Mouse (Mus musculus): ENCODE data around the gene Gramd1c. TPM values are rescaled to one million over a fixed set of nuclear protein-coding genes. Genes with fewer than 3 reads are reported as not detected.

Gene Gramd1c
- polyA plus RNA-seq, 1 experiment from 2014 or later = 6.3 TPM

DNA sequence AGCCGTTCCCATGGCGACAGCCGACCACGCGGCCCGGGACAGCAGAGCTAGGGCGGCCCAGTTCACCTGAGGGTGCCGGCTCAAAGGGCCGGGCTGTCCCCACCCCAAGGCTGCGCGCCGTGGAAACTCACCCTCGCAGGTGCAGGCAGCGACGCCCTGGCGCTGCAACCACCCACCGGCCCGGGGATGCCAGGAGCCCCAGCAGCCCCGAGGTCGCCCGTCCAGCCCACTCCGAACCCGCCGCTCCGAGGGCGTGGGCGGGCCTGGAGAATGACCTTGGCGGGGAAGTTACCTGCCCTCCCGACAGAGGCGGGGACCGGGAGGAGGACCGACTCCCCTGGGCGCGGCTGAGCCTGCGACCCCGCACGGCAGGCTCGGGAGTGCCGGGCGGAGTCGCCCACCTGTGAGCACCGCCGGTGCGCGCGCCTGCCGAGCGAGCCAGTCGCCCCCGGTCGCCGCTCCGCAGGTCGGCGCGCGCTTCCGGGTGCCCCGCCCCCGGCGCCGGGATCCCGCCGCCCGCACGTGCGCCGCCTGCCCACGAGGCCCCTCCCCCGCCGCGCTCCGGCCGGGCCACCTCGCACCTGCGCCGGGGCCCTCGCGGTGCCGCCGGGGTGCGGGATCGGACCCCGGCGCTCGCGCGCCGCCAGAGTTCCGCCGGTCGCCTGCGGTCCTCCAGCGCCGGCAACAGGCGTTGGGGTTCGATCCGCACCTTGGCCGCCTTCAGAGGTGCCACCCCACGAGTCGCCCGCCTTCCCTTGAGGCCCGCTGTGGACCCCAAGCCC, 83.6 kb downstream of the Gramd1c start, which contains the start of gene Zdhhc23:
Gene Zdhhc23 (minus strand): TSS at position 464 of the 782 bp plus-strand sequence.
- peak within 1 kb of the TSS; percentile 100 for H3K4me2 ChIP-seq
- H3K9me3 ChIP-seq (replicated peaks; ENCODE audit: control insufficient read depth, low read length) = no peaks in the 10 kb centered on the region
- H3K9ac ChIP-seq (ENCODE audit: low read depth, low read length) = peak within 1 kb of the TSS; percentile 63
- H3K27ac ChIP-seq (ENCODE audit: low read depth, low read length) = no peak within 1 kb of the TSS
- under 1% methylated on average over 100 of the region's 103 CpGs for WGBS (ENCODE audit: insufficient replicate concordance)
- H3K27me3 ChIP-seq (ENCODE audit: control insufficient read depth, insufficient read depth, low read length) = peaks cover 12% of the 10 kb centered on the region
- peak within 1 kb of the TSS; percentile 76 for H3K4me3 ChIP-seq (ENCODE audit: low read depth, low read length)
- H3K4me1 ChIP-seq (ENCODE audit: control insufficient read depth, insufficient read depth, low read length) = no peaks in the 10 kb centered on the region
- H3K36me3 ChIP-seq (ENCODE audit: control insufficient read depth, insufficient read depth, low read length) = no peaks in the 10 kb centered on the region
- ATAC-seq (replicated peaks; ENCODE audit: insufficient number of reproducible peaks, low FRiP score, low TSS enrichment) = peak; percentile 69

DNA sequence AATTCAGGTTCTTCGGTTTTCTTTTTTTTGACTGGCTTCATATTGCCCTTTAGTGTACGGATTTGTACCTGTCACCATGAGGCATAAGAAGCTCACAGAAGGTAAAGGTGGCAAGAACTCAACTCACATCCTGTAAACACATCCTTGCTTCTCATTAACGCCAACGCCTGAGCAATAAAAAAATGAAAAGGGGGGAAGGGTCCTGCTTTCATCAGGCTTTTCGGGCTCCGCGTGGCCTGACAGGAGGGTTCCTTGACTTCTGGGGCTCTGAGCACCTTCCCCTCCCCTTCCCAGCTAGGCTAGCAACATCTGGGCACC, 84.2 kb downstream of the Gramd1c start:
- 21% methylated on average over 7 of the region's 7 CpGs for WGBS (ENCODE audit: insufficient replicate concordance)
- H3K4me2 ChIP-seq = peak overlapping the region; percentile 100
- no peaks in the 10 kb centered on the region for H3K36me3 ChIP-seq (ENCODE audit: control insufficient read depth, insufficient read depth, low read length)
- H3K9me3 ChIP-seq (replicated peaks; ENCODE audit: control insufficient read depth, low read length) = no peaks in the 10 kb centered on the region
- H3K9ac ChIP-seq (ENCODE audit: low read depth, low read length) = peak overlapping the region; percentile 63; the same call in 1 of the 2 replicates
- ATAC-seq (replicated peaks; ENCODE audit: insufficient number of reproducible peaks, low FRiP score, low TSS enrichment) = no peak
- H3K4me1 ChIP-seq (ENCODE audit: control insufficient read depth, insufficient read depth, low read length) = no peaks in the 10 kb centered on the region
- H3K27ac ChIP-seq (ENCODE audit: low read depth, low read length) = no peak overlapping the region
- H3K27me3 ChIP-seq (ENCODE audit: control insufficient read depth, insufficient read depth, low read length) = peaks cover 12% of the 10 kb centered on the region
- H3K4me3 ChIP-seq (ENCODE audit: low read depth, low read length) = peak overlapping the region; percentile 76

DNA sequence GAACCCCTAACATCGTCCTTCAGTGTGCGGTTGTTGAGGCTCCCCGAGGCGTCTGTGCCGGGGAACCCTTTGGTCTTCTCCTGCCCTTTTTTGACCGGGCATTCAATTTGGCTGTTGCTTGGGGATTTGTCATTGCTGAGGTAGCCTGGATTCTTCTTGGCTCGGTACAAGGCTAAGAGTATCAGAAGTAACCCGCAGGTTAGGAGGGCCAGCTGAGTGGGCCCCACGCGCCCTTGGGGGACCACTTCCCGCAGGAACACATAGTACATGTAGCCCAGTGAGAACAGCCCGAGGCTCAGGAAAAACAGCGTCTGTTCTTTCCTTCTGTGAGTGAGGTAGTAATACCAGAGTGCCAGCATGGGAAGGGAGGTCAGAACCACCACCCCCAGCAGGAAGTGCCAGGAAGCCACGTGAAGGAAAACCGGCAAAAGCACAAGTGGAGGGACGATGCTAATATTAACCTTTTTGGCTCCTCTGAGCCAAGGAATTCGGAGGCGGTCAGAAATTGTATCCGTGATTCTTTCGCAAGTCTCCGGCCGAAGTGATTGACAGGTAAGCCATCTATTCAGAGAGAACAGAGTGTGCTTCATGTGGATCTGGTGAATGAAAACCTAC, 89.4 kb downstream of the Gramd1c start:
- Histone ChIP-seq H3K27me3 (ENCODE audit: control insufficient read depth, insufficient read depth, low read length) (peaks cover 4% of the 10 kb centered on the region), H3K4me1 (ENCODE audit: control insufficient read depth, insufficient read depth, low read length) (no peaks in the 10 kb centered on the region), H3K4me3 (ENCODE audit: low read depth, low read length) (no peak overlapping the region), H3K36me3 (ENCODE audit: control insufficient read depth, insufficient read depth, low read length) (no peaks in the 10 kb centered on the region), H3K27ac (ENCODE audit: low read depth, low read length) (no peak overlapping the region), H3K9ac (ENCODE audit: low read depth, low read length) (no peak overlapping the region), H3K9me3 (replicated peaks; ENCODE audit: control insufficient read depth, low read length) (no peaks in the 10 kb centered on the region), H3K4me2 (no peak overlapping the region)
- ATAC-seq (replicated peaks; ENCODE audit: insufficient number of reproducible peaks, low FRiP score, low TSS enrichment) = no peak
- 78% methylated on average over 22 of the region's 22 CpGs for WGBS (ENCODE audit: insufficient replicate concordance)

- ATAC-seq (replicated peaks; ENCODE audit: insufficient number of reproducible peaks, low FRiP score, low TSS enrichment) = no peak
- no peaks in the 10 kb centered on the region for H3K9me3 ChIP-seq (replicated peaks; ENCODE audit: control insufficient read depth, low read length)
- no peak overlapping the region for H3K9ac ChIP-seq (ENCODE audit: low read depth, low read length)
- no peak overlapping the region for H3K4me2 ChIP-seq
- H3K36me3 ChIP-seq (ENCODE audit: control insufficient read depth, insufficient read depth, low read length) = no peaks in the 10 kb centered on the region
- no peaks in the 10 kb centered on the region for H3K4me1 ChIP-seq (ENCODE audit: control insufficient read depth, insufficient read depth, low read length)
- H3K4me3 ChIP-seq (ENCODE audit: low read depth, low read length) = no peak overlapping the region
- H3K27ac ChIP-seq (ENCODE audit: low read depth, low read length) = no peak overlapping the region
- WGBS (ENCODE audit: insufficient replicate concordance) = 87% methylated on average over 11 of the region's 11 CpGs
- no peaks in the 10 kb centered on the region for H3K27me3 ChIP-seq (ENCODE audit: control insufficient read depth, insufficient read depth, low read length)
Observed at GRCm38 (mm10) chr16:43973147-43973546, 90.0 kb downstream of the Gramd1c start.

GRCm38 (mm10) chr16:43972391-43972790, 90.8 kb downstream of the Gramd1c start:
- no peaks in the 10 kb centered on the region for H3K4me1 ChIP-seq (ENCODE audit: control insufficient read depth, insufficient read depth, low read length)
- no peaks in the 10 kb centered on the region for H3K9me3 ChIP-seq (replicated peaks; ENCODE audit: control insufficient read depth, low read length)
- no peak overlapping the region for H3K27ac ChIP-seq (ENCODE audit: low read depth, low read length)
- H3K9ac ChIP-seq (ENCODE audit: low read depth, low read length) = no peak overlapping the region
- no peaks in the 10 kb centered on the region for H3K27me3 ChIP-seq (ENCODE audit: control insufficient read depth, insufficient read depth, low read length)
- ATAC-seq (replicated peaks; ENCODE audit: insufficient number of reproducible peaks, low FRiP score, low TSS enrichment) = no peak
- no peaks in the 10 kb centered on the region for H3K36me3 ChIP-seq (ENCODE audit: control insufficient read depth, insufficient read depth, low read length)
- H3K4me2 ChIP-seq = no peak overlapping the region
- 87% methylated on average over 2 of the region's 2 CpGs for WGBS (ENCODE audit: insufficient replicate concordance)
- H3K4me3 ChIP-seq (ENCODE audit: low read depth, low read length) = no peak overlapping the region

DNA sequence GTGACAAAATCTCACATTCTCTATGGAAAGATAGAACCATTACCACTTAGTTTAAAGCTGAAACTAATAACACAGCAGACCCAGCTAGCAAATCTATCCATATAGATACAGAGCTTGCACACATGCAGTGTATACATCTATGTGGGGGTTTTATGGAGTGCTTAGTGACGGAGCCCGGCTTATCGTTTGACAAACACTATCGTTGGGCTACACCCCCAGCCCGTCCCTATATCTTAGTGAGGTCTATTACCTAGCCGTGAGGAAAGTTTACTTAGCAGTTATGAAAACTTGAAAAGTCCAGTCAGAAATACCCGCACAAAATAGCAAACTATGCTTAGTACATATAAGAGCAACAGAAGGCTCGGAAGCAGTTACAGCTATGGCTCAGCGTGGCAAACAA, 91.4 kb downstream of the Gramd1c start:
- 81% methylated on average over 9 of the region's 9 CpGs for WGBS (ENCODE audit: insufficient replicate concordance)
- H3K4me1 ChIP-seq (ENCODE audit: control insufficient read depth, insufficient read depth, low read length) = no peaks in the 10 kb centered on the region
- ATAC-seq (replicated peaks; ENCODE audit: insufficient number of reproducible peaks, low FRiP score, low TSS enrichment) = no peak

DNA sequence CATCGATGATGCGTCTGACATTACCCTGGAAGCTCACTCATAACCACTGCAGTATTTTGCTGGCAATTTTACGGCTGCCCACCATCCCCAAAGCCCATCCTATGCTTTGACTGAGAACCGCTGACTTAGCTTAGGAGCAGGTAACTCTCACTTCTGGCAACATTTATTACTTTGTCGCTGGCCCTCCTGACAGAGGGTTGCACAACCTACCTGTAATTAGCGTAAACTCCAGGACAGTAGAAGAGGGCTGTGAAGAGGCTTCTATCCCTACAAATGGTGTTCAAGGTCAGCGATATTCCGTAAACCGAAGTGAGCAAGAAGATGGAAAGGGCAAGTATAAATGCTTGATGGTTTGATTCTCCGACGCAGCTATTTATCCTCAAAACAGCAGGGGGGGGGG, 92.0 kb downstream of the Gramd1c start:
- no peak overlapping the region for H3K9ac ChIP-seq (ENCODE audit: low read depth, low read length)
- H3K27me3 ChIP-seq (ENCODE audit: control insufficient read depth, insufficient read depth, low read length) = no peaks in the 10 kb centered on the region
- H3K9me3 ChIP-seq (replicated peaks; ENCODE audit: control insufficient read depth, low read length) = no peaks in the 10 kb centered on the region
- H3K4me2 ChIP-seq = no peak overlapping the region
- no peaks in the 10 kb centered on the region for H3K4me1 ChIP-seq (ENCODE audit: control insufficient read depth, insufficient read depth, low read length)
- no peak overlapping the region for H3K4me3 ChIP-seq (ENCODE audit: low read depth, low read length)
- WGBS (ENCODE audit: insufficient replicate concordance) = 91% methylated on average over 11 of the region's 11 CpGs
- ATAC-seq (replicated peaks; ENCODE audit: insufficient number of reproducible peaks, low FRiP score, low TSS enrichment) = no peak
- H3K27ac ChIP-seq (ENCODE audit: low read depth, low read length) = no peak overlapping the region
- H3K36me3 ChIP-seq (ENCODE audit: control insufficient read depth, insufficient read depth, low read length) = no peaks in the 10 kb centered on the region

More for the DNA sequence above, 91.4 kb downstream of the Gramd1c start:
- no peak overlapping the region for H3K4me2 ChIP-seq
- no peaks in the 10 kb centered on the region for H3K36me3 ChIP-seq (ENCODE audit: control insufficient read depth, insufficient read depth, low read length)
- no peak overlapping the region for H3K4me3 ChIP-seq (ENCODE audit: low read depth, low read length)
- H3K9ac ChIP-seq (ENCODE audit: low read depth, low read length) = no peak overlapping the region
- H3K9me3 ChIP-seq (replicated peaks; ENCODE audit: control insufficient read depth, low read length) = no peaks in the 10 kb centered on the region
- H3K27me3 ChIP-seq (ENCODE audit: control insufficient read depth, insufficient read depth, low read length) = no peaks in the 10 kb centered on the region
- no peak overlapping the region for H3K27ac ChIP-seq (ENCODE audit: low read depth, low read length)

- no peak overlapping the region for H3K4me2 ChIP-seq
- no peak overlapping the region for H3K27ac ChIP-seq (ENCODE audit: low read depth, low read length)
- no peaks in the 10 kb centered on the region for H3K4me1 ChIP-seq (ENCODE audit: control insufficient read depth, insufficient read depth, low read length)
- H3K4me3 ChIP-seq (ENCODE audit: low read depth, low read length) = no peak overlapping the region
- H3K9me3 ChIP-seq (replicated peaks; ENCODE audit: control insufficient read depth, low read length) = no peaks in the 10 kb centered on the region
- no peaks in the 10 kb centered on the region for H3K27me3 ChIP-seq (ENCODE audit: control insufficient read depth, insufficient read depth, low read length)
- H3K9ac ChIP-seq (ENCODE audit: low read depth, low read length) = no peak overlapping the region
- no peak for ATAC-seq (replicated peaks; ENCODE audit: insufficient number of reproducible peaks, low FRiP score, low TSS enrichment)
- WGBS (ENCODE audit: insufficient replicate concordance) = 78% methylated on average over 3 of the region's 3 CpGs
- no peaks in the 10 kb centered on the region for H3K36me3 ChIP-seq (ENCODE audit: control insufficient read depth, insufficient read depth, low read length)
Observed at GRCm38 (mm10) chr16:43970426-43970825, 92.7 kb downstream of the Gramd1c start.

Measured in heart, embryonic 11.5 days (tissue).